ENCODE assay signal across 16 mouse cellular contexts in the genomic region with DNA sequence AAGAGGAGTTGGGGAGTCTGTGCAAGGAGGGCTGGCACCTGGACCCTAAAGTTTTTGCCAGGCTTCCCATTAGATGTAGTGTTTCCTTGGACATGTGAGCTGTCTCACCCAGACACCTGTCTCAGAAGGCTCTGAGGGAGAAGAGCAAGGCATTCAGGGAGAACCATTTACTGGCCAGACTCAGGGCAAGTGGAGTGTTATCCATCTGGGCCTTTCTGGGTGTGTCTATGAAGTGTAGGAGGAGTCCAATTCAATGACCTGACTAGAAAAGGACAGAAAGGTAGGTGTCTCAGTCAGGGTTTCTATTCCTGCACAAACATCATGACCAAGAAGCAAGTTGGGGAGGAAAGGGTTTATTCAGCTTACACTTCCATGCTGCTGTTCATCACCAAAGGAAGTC. TPM values are rescaled to one million over a fixed set of nuclear protein-coding genes. Genes with fewer than 3 reads are reported as not detected.
"Had no signal": no experiment of that assay in that cellular context is flagged by ENCODE, and none has a peak within 500 bp of the region (broad histone marks: within the 10 kb centered on the region; RNA-seq: fewer than 3 reads in every experiment).

No protein-coding gene starts in this region.

- DNase-seq: retina, postnatal 1 day; right cerebral cortex, adult 18-20 months; right cerebral cortex, postnatal 14 days; right cerebral cortex, postnatal 25 days; right cerebral cortex, postnatal 4 days; spleen, adult 18-20 months; thymus, adult 18-20 months; thymus, postnatal 14 days; thymus, postnatal 25 days; thymus, postnatal 36 days; thymus, postnatal 4 days had no signal

- H3K4me3 ChIP-seq: stomach, embryonic 15.5 days had no signal

- H3K27ac ChIP-seq: neural tube, embryonic 13.5 days; neural tube, embryonic 15.5 days; stomach, embryonic 15.5 days; stomach, postnatal 0 days had no signal

RNA-seq across cellular contexts. Expression of gene Dusp8, which starts 23.9 kb away (rescaled TPM):
- total RNA-seq: neutrophil, adult 5-6 weeks had no signal

RNA-seq across cellular contexts. Expression of gene Gm45618, which starts 48.8 kb away (rescaled TPM):
- total RNA-seq: neutrophil, adult 5-6 weeks had no signal
